7 mouse cellular contexts compared by ENCODE assay signal in genomic region chr4:57901210-57901609, GRCm38 (mm10). TPM values are rescaled to one million over a fixed set of nuclear protein-coding genes. Genes with fewer than 3 reads are reported as not detected.
DNase-seq lines count a peak whose midpoint lies in the region; ATAC-seq and TF ChIP-seq lines count a peak whose summit lies in the region.

No protein-coding gene starts in this region.

- no peak overlapping the region for H3K27ac ChIP-seq in liver, embryonic 12.5 days
- H3K27ac ChIP-seq in ES-E14 (ENCODE audit: insufficient read depth, low read depth, low read length, poor library complexity, severe bottlenecking), result no peak overlapping the region
- no peak overlapping the region for H3K27ac ChIP-seq in limb, embryonic 14.5 days (replicated peaks; ENCODE audit: low read depth, low read length)

- no peaks in the 10 kb centered on the region for H3K4me1 ChIP-seq in liver, embryonic 12.5 days
- H3K4me1 ChIP-seq in ES-E14 (ENCODE audit: control insufficient read depth in 2 of 2, insufficient read depth in 2 of 2, low read length in 2 of 2, poor library complexity in 1 of 2), result peaks cover 0 to 9% of the 10 kb centered on the region in 2 experiments; a peak in 1 of 4 replicates
- H3K4me1 ChIP-seq in limb, embryonic 14.5 days (ENCODE audit: control insufficient read depth, insufficient read depth, low read length), result peaks cover 2% of the 10 kb centered on the region; the same call in 1 of the 2 replicates

- no peak overlapping the region for H3K4me2 ChIP-seq in liver, embryonic 12.5 days
- no peak overlapping the region for H3K4me2 ChIP-seq in limb, embryonic 14.5 days (replicated peaks; ENCODE audit: low read depth, low read length, severe bottlenecking)

- in situ Hi-C loops in ES-E14 (cut with MboI; ENCODE audit: low sequenced_read_pairs in 2 of 2, unreplicated experiment in 2 of 2), result loop anchor here in 1 of 2 experiments (10.0 kb wide), 2 partner anchors 174 to 354 kb away; no protein-coding TSS in a partner anchor

- DNase-seq in liver (peak; percentile 26), ES-E14 (ENCODE audit: low read depth, low spot score) (peak; percentile 40)
- peak; percentile 53 for DNase-seq in brain, adult 2 months (ENCODE audit: low read depth, low spot score)
- DNase-seq in heart, postnatal 4 days, result peak; percentile 48
- DNase-seq in limb, embryonic 14.5 days (ENCODE audit: low spot score), result peak; percentile 68
- peak; percentile 24 for DNase-seq in retina, postnatal 7 days (ENCODE audit: low read depth, low spot score)

- no peak for TF ChIP-seq POLR2A in limb, embryonic 14.5 days (IDR thresholded peaks at IDR 0.05; ENCODE audit: borderline replicate concordance, extremely low read depth, insufficient read depth, insufficient read length)

- H3K27me3 ChIP-seq in liver, embryonic 12.5 days (replicated peaks), result no peaks in the 10 kb centered on the region
- no peaks in the 10 kb centered on the region for H3K27me3 ChIP-seq in limb, embryonic 14.5 days (ENCODE audit: control insufficient read depth, insufficient read depth, low read length)

- H3K9me3 ChIP-seq in liver, embryonic 12.5 days (replicated peaks), result no peaks in the 10 kb centered on the region
- H3K9me3 ChIP-seq in ES-E14 (ENCODE audit: control insufficient read depth, insufficient read depth, low read depth, low read length), result no peaks in the 10 kb centered on the region
- H3K9me3 ChIP-seq in limb, embryonic 14.5 days (ENCODE audit: control insufficient read depth, low read length), result no peaks in the 10 kb centered on the region

- no peak overlapping the region for H3K9ac ChIP-seq in liver, embryonic 12.5 days
- no peak overlapping the region for H3K9ac ChIP-seq in ES-E14 (ENCODE audit: insufficient read depth, low read depth, low read length, poor library complexity, severe bottlenecking)
- H3K9ac ChIP-seq in limb, embryonic 14.5 days (ENCODE audit: low read depth, low read length, severe bottlenecking), result no peak overlapping the region

- WGBS in liver, embryonic 12.5 days (ENCODE audit: insufficient replicate concordance), result 7% methylated on average over 4 of the region's 4 CpGs
- 15% methylated on average over 4 of the region's 4 CpGs for WGBS in limb, embryonic 14.5 days

- H3K36me3 ChIP-seq in liver, embryonic 12.5 days, result no peaks in the 10 kb centered on the region
- no peaks in the 10 kb centered on the region for H3K36me3 ChIP-seq in ES-E14 (ENCODE audit: control insufficient read depth, insufficient read depth, low read length, poor library complexity, severe bottlenecking)
- 0 out of 2 replicates have a peak, but pooled peaks cover 3% of the 10 kb centered on the region for H3K36me3 ChIP-seq in limb, embryonic 14.5 days (ENCODE audit: control insufficient read depth, insufficient read depth, low read length)

- no peak for ATAC-seq in liver, embryonic 12.5 days
- no peak for ATAC-seq in limb, embryonic 14.5 days (ENCODE audit: low FRiP score, low read depth)

- H3K4me3 ChIP-seq in liver, embryonic 12.5 days, result no peak overlapping the region
- no peak overlapping the region for H3K4me3 ChIP-seq in ES-E14 (ENCODE audit: insufficient read depth in 1 of 2, low read depth in 1 of 2, low read length in 2 of 2, poor library complexity in 1 of 2, severe bottlenecking in 1 of 2)
- no peak overlapping the region for H3K4me3 ChIP-seq in limb, embryonic 14.5 days (replicated peaks; ENCODE audit: low read length)

TF ChIP-seq in ES-E14, 5 proteins besides CTCF, POLR2A, EP300 and RAD21:
- TF ChIP-seq ZC3H11A (IDR thresholded peaks at IDR 0.05; ENCODE audit: borderline replicate concordance, low read depth, low read length) (peak; percentile 94), ZNF384 (IDR thresholded peaks at IDR 0.05; ENCODE audit: low read depth, low read length) (no peak)

RNA-seq across cellular contexts. Expression of gene D630039A03Rik, which starts 14.9 kb away (rescaled TPM):
- 0.39 and 0.51 TPM in 2 replicates for polyA plus RNA-seq in liver, embryonic 12.5 days (2016; fragmentation: Nextera tagmentation; extraction: Ambion mirVana)
- 0.27 and 0.74 TPM in 2 replicates for total RNA-seq in ES-E14 (2012; rRNA removed)
- total RNA-seq in heart, postnatal 4 days (2021), result not detected
- 0.33 and 0.36 TPM in 2 replicates for polyA plus RNA-seq in limb, embryonic 14.5 days (2012; rRNA removed)
- 0.11 and 0.17 TPM in 2 replicates for polyA plus RNA-seq in limb, embryonic 14.5 days (2014; fragmentation: Nextera tagmentation; extraction: Ambion mirVana)

RNA-seq across cellular contexts. Expression of gene Txn1, which starts 55.0 kb away (rescaled TPM):
- polyA plus RNA-seq in liver, embryonic 12.5 days (2016; fragmentation: Nextera tagmentation; extraction: Ambion mirVana), result 278 and 288 TPM in 2 replicates
- 269 and 401 TPM in 2 replicates for total RNA-seq in ES-E14 (2012; rRNA removed)
- 100 to 1,000 TPM; 182 to 189 TPM for total RNA-seq in heart, postnatal 4 days (2021)
- polyA plus RNA-seq in limb, embryonic 14.5 days (2012; rRNA removed), result 237 and 292 TPM in 2 replicates
- polyA plus RNA-seq in limb, embryonic 14.5 days (2014; fragmentation: Nextera tagmentation; extraction: Ambion mirVana), result 372 and 378 TPM in 2 replicates
